Mouse (Mus musculus) cerebellum, adult 9-10 months (tissue): ENCODE results near the gene Chaf1b.
A peak's percentile ranks its signal among the peaks of the same experiment; 100 is the strongest.

ENCODE experiments used
- DNase-seq: peaks from one replicate; pipeline ENCODE4 v3.0.0; 2022

Gene Chaf1b

DNA sequence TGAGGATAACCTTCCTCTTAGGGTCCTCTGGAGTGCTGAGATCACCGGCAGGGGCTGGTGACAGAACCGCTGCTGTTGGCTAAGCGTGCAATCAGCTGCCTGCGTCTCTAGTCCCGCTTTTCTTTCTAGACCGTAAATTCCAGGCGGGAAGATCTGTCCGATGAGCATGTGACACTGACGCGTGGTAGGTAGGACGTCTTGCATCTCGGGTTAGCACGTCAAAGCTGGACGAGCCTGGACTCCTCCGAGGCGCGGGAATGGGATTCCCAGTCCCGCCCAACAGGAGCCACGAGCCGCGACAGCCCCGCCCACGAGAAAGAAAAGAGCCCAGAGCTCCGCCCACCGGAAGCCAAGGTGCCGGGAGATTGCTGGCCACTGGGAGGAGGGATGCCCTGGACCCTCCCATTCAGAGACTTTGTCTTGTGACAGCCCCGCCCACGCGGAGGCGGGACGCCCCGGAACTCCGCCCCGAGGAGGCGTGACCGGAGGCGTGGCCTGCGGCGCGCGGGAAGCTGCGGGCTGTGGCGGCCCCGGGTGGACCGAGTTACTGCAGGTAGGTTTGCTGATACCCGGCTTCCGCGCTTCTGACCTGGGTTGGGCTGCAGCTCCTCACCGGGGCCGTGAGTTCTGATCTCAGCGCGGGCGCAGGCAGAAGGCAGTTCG is at the start of gene Chaf1b:
Chaf1b (plus strand) TSS at position 479 of the 663 bp plus-strand sequence.
- peak; percentile 96 for DNase-seq

DNA sequence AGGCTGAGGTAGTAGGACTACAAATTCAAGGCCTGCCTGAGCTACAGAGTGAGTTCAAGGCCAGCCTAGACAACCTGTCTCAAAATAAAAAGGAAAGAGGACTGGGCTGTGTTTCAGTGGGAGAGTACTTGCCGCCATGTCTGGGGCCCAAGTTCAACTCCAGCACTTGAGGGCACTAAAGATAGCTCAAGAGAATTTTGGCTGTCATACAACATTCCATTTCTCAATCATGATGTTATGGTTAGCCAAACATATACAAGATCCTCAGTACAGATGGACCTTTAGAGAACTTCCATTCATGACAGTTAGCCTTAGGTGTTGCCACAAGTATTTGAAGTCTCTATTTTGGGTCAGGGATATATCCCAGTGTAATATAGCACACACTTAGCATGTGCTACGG is 49.6 kb upstream of the Chaf1b start:
- DNase-seq = no peak

DNA sequence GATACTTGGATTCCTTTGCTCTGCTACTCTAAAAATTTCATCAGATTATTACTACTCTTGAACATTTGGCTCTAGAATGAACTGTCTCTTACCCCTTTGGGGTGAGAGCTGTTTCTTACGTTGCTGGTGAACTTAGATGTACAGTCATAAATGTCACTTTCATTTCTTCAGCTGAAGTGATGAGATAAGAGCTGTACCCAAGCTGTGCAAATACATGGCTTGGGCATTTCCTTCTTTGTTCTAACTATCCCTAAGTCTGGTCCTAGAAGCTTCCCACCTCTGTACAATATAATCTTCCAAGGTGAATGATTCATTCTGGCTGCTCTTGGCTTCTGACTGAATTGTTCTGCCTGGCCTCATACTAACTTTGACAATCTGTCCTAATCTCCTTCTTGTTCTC is 44.7 kb upstream of the Chaf1b start:
- DNase-seq = no peak

DNA sequence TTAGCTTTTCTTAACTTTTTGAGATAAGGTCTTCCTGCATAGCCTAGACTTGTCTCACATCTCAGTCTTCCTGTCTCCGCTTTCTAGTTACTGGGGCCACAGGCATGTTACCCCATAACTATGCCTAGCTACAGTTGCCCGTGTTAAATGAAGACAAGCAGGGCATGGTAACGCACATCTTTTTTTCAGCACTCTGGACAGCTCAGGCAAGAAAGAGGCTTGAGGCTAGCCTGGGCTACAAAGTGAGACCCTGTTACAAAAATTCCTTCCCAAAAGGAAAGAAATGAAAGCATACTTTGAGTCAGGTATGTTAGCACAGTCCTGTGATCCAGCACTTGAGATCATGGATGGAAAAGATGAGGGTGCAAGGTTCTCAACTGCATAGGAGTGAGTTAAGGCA is 33.2 kb upstream of the Chaf1b start:
- DNase-seq = no peak

DNA sequence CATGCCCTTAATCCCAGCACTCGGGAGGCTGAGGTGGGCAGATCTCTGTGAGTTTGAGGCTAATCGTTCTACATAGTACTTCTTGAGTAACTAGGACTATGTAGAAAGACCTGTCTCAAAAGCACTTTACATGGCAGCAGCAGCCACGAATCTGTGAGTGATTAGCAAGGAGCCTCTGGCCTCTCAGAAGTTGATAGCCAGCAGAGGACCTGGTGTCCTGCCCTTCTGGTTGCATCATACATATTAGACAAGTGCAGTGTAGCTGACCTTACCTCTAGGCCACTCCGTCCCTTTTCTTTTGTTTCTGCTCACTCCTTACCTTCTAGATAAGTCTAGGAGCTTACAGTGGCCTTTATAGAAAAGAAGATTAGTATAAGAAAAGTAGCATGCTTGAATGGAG is 23.7 kb upstream of the Chaf1b start:
- no peak for DNase-seq

DNA sequence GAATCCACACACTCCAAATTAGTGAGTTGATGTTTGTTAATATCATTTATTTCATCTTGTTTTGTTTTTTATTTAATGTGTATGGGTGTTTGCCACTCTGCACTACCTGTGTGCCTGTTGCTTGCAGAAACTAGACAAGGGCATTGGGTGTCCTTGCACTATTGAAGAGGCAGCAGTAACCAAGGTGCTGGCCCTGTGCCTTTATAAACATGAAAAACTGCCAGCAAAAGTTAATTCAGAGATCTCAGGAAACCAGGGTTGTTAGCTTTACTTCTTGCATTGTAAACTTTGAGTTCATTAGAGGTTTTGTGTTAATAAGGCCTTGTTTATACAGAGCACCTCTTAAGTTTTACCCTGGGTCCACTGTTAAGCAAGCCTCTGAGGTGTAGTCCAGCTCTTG is 23.0 kb upstream of the Chaf1b start:
- no peak for DNase-seq

DNA sequence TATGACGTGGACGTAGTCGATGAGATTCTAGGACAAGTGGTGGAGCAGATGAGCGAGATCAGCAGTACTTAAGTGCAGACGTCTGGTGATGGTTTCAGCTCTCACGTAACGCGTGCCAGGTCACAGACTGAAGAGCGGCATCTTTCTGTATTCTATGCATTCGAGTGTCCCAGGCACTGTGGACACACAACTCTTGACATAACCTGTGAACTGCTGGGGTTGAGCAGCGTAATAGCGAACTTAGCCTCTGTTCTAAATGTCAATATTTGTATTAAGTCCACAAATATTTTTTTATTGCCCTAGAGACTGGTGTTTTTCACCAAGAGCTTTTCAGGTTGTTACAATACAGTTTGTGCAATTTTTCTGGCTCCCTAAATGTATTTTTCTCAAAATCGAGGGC is 8.9 kb upstream of the Chaf1b start:
- no peak for DNase-seq

DNA sequence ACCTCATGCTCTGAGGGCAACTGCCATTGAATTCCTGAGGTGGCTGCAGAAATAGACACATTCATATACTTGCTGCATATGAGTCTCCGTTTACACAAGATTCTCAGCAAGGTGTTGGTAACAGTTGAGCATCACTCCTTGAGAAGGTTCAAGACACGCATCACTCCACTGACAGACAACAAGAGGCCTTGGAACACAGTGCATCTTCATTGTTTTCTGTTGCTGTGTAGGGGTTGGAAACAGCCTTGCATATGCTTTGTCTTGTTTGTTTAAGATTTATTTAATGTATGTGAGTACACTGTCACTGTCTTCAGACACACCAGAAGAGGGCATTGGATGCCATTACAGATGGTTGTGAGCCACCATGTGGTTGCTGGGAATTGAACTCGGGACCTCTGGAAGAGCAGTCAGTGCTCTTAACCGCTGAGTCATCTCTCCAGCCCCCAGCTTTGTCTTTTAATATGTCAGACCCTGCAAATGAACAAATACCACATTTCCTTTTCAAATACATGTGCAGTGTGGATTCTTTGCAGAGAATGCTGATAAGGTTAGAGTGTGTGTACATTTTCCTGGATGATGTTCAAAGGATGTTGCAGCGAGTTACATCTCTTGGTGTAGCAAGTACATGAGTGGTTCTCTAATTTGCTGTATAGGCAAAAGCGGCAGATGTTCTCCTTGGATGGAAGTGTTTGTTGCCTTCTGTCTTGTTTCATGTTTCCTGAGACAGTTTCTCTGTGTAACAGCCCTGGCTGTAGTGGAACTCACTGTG is 5.9 kb upstream of the Chaf1b start:
- no peak for DNase-seq

DNA sequence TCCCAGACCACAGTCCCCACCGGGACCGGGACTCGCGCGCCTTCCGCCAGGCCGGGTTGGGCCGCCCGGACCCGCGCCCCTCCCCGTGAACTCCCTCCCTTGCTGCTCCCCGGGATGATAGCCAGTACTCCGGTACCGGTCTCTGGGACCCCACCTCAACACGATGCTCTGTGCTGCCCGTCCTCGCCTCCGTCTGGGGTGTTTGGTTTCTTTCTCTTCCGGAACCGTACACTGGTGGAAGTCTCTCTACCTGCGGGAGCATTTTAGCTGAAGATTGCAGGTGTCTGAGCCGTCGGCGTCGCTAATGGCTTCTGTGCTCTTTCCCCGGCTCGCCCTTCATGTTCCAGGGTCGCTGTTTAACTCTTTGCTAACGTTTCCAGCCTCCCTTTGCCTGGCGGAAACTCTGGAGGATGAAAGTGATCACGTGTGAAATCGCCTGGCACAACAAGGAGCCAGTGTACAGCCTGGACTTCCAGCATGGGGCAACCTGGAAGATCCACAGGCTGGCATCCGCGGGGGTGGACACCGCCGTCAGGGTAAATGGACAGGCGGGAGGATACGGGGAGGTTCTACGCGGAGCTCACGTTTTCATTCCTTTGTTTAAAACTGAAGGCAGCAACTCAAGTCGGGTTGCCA is 503 bp downstream of the Chaf1b start:
- peak; percentile 32 for DNase-seq

DNA sequence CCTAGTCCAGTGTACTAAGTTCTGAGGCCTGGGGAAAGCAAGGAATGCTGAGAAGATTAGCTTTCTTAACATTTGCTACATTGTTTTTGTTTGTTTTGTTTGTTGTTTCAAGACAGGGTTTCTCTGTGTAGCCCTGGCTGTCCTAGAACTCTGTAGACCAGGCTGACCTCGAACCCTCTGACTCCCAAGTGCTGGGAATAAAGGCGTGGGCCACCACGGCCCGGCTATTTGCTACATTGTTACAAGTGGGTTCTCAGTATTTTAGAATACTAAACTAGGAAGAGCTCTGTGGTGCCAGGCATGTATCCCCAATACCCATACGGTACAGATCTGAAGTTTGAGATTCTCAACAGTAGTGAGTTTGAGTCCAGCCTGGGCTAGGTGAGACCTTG is 1.0 kb downstream of the Chaf1b start:
- DNase-seq = no peak

DNA sequence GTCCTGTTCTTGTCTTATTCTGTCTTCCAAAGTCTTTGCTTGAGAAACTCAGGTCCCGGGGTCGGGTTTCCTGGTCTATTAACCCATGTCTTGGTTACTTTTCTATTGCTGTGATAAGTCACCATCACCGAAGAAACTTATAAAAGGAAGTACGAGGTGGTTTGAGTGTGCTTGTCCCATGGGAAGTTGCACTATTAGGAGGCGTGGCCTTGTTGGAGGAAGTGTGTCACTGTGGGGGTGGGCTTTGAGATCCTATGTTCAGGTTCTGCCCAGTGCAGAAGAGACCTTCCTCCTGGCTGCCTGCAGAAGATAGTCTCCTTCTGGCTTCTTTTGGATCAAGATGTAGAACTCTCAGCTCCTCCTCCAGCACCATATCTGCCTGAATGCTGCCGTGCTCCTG is 4.8 kb downstream of the Chaf1b start:
- DNase-seq = no peak

DNA sequence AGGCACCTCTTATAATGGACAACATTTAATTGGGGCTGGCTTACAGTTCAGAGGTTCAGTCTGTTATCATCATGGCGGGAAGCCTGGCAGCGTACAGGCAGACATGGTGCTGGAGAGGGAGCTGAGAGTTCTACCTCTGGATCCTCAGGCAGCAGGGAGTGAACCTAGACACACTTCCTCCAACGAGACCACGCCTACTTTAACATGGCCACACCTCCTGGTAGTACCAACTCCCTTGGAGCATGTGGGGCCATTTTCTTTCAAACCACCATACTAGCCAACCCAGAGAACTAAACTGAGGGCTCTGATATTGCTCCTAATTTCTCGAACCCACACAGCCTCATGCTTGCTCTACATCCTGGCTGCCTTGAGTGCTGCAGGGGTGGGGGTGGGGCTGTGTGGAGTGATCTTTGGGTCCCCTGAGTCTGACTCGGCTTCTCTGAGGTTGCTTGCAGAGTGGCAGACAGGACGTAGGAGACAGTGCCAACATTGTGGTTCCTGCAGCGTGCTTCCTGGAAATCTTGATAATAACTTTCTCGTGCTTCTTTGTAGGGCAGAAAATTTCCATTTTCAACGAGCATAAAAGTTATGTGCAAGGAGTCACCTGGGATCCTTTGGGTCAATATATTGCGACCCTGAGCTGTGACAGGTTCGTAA is 7.4 kb downstream of the Chaf1b start:
- DNase-seq = no peak

DNA sequence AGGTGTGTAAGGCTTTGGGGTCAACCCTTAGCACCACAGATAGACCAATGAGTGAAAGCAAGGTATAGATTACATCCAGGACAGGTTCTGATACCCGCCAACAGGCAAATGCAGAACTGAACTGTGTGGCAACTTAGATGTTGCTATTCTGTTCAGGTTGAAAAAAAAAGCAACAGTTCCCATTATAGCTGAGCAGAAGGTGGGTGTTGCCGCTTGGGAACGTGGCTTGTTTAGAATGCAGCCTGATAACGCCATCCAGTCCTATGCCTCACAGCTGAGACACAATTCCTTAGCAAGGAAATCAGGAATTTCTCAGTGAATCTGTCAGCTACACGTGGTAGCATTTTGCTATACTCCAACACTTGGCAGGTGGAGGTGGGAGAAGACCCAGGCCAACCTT is 9.6 kb downstream of the Chaf1b start:
- DNase-seq = no peak

DNA sequence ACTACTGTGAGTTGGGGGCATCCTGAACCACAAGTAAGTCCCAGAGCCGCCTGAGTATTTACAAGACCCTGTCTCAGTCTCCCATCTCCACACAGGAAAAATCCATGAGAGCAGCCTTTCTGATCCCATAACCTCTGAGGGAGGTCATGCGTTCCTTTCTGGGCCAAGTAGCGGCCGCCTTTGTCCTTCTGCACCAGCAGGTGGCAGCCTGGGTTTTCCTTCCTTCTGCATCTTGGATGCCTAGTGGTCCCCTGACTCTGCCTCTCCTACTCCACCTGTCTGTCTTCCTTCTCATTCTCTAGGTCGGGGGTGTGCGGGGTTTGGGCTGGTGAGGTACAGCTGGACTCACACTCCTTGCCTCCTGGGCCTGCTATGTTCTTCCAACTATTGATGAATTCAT is 19.3 kb downstream of the Chaf1b start:
- DNase-seq = no peak

DNA sequence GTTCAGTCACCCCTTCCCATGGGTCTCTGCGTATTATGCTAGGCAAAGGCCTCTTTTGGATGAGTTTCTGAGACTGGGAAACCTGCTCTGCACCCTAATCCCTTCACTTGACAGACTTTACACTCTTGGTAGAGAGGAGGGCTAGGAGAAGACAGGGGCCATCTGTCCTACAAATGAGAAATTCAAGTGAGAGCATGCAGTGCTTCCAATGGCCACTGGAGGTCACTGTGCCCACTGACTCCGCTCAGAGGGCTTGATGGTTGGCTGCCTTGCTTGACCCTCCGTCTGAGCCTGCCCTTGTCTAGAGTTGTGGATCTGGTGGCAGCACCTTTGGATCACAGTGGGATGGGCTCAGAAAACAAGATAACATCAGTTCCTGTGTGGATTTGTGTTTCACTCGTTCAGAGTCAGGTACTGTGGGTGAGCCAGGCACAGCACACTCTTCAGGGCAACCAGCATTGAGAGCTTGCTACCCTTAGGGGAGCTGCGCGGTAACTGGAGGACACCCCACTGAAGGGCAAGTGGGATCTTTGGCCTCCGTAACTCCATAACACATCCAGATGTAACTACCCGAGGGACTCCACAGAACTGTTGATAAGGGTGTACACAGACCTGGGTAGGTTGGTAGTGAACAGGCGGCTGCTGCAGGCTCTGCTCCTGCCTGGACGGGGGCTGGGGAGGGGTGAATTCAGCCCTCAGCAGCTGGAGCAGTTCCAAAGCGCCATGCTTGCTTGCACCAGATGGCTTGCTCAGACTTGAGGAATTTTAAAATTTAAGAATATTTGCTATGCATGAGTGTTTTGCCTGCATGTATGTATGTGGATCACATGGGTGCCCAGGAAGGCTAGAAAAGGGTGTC is 22.7 kb downstream of the Chaf1b start:
- peak; percentile 46 for DNase-seq

DNA sequence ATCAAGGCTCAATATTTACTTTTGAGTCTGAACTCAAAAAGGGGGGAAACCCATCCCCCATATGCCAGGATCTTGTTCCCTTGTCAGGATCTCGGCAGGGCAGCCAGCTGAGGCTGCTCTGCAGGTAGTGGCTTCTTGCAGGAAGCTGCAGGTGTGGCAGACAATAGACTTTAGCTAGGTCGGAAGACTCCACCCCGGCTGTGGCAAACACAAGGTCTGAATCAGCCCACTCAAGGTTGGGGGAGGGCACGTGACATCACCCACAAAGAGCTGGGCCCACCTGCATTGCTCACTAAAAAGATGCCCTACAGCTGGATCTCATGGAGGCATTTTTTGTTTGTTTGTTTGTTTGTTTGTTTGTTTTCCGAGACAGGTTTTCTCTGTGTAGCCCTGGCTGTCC is 24.1 kb downstream of the Chaf1b start:
- DNase-seq = no peak

DNA sequence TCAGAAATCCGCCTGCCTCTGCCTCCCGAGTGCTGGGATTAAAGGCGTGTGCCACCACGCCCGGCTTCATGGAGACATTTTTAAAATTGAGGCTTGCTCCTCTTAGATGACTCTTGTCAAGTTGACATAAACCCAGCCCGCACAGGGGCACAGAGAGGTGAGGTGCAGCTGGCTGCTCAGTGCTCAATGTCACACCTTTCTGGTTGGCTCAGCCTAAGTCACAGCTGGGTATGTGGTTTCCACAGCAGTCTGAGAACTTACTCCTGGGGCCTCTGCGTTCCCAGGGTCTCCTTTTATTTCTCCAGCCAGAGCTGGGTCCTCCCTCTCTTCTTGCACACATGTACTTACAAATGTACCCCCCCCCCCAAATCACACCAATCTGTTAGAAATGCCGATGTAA is 24.5 kb downstream of the Chaf1b start:
- DNase-seq = no peak

DNA sequence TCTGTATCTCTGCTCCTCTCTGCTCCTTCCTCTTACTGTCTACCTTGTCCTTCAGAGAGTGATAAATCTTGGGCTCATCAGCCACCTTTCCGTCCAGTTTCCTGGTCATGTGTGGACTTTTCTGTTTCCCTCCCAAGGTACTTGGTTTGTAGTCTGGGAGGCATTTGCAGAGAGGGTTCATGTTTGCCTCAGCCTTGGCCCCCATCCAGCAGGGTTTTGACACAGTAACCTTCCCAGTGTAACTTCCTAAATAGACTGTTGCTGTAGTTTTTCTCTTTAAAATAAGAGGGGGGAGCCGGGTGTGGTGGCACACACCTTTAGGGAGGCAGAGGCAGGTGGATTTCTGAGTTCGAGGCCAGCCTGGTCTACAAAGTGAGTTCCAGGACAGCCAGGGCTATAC is 26.2 kb downstream of the Chaf1b start:
- DNase-seq = no peak

DNA sequence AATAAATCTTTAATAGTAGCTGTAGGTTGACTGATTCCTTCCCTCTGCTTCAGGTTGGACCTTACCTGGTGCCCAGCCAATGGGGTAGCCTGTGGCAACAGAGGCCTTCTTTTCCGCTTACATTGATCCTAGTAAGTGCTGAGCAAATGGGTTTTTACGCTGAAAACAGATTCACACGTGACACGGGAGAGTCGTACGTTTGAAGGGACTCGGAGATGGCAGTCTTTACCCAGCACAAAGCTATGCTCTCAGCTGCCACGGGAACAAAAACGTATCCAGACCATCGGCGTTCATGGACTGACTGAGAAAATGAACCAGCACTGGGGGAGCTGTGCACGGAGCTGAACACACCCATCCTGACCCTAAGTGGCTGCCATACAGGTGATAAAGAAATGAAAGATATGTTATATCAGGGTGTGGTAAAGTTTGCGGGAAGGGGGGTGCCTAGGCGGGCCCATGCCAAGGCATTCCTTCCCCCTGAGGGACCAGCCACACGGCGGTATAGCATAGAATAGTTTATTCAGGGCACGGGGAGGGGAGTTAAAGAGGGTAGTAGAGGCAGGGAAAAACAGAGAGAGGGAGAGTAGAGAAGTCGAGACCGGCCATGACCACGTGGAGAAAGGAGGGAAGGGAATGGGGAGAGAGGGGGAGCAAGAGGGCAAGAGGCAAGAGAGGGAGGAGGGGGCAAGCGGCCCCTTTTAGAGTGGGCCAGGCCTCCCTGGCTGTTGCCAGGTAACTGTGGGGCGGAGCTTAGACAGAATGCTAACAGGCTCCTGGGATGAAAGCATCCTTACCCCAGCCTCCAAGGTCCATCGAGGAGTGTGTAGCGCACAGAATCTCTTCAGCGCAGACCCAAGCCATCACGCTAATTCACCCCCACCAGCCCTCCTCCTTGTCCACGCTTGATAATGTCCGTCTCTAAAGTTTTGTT is 27.3 kb downstream of the Chaf1b start:
- DNase-seq = no peak

DNA sequence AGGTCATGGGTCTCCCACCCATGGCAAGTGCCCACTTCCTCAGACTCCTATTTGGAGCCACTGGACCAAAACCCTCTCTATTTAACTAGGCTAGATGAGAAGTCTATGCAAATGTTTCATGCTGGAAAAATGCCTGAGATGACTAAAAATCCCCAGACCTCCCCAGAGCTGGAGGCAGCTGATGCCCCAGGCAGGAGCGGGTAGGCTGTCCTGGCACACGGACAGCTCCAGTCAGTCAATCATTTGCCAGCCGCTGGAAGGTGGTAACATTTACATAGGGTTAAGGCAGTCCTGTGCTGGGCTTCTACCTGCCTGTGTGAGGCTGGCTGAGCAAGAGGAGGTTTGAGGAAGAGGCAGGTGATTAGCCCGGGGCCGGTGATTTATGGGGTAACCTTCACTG is 28.5 kb downstream of the Chaf1b start:
- DNase-seq = no peak

DNA sequence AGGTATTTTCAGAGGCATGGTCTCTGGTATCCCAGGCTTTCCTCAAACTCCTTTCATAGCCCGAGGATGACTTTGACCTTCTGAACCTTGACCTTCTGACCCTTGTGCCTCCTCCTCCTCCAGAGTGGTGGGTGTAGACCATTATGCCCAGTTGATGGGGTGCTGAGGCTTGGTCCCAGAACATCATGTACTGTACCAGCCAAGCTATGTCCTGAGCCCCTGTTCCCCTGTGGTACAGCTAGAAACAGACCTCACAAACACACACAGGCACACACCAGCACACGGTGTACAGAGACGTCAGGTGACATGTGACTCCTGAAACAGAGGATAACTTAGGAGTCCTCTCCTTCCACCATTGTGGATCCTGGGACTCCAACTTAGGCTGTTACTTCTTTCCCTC is 29.1 kb downstream of the Chaf1b start:
- no peak for DNase-seq
